Mouse (Mus musculus): ENCODE data around the gene Polg. TPM values are rescaled to one million over a fixed set of nuclear protein-coding genes. Genes with fewer than 3 reads are reported as not detected.

Polg gene
- total and polyA plus RNA-seq, 3 experiments = 53.1 to 116 (median 62.1) TPM

GRCm38 (mm10) chr7:79471436-79471835, 5.3 kb upstream of the Polg start:
- peaks cover 3 to 35% of the 10 kb centered on the region in 2 experiments for H3K4me1 ChIP-seq (ENCODE audit: control insufficient read depth in 1 of 2, insufficient read depth in 2 of 2)
- TF ChIP-seq RAD21 (IDR thresholded peaks at IDR 0.05; ENCODE audit: low read depth, low read length) (peak; percentile 62), SMC3 (IDR thresholded peaks at IDR 0.05; ENCODE audit: low read depth, low read length) (peak; percentile 60), GABPA (IDR thresholded peaks at IDR 0.05; ENCODE audit: insufficient replicate concordance, low read depth, low read length) (no peak), MYC (IDR thresholded peaks at IDR 0.05; ENCODE audit: low read depth, low read length) (peak; percentile 96), ZNF384 (IDR thresholded peaks at IDR 0.05; ENCODE audit: low read depth, low read length) (0 out of 2 replicates have a peak, but pooled peaks have one; percentile 8), IRF4 (IDR thresholded peaks at IDR 0.05; ENCODE audit: low read depth, low read length) (peak; percentile 22; the same call in 1 of the 2 replicates), SIN3A (IDR thresholded peaks at IDR 0.05; ENCODE audit: low read length) (peak; percentile 56), MXI1 (IDR thresholded peaks at IDR 0.05; ENCODE audit: low read depth, low read length) (peak; percentile 56; the same call in 1 of the 2 replicates), MAX (IDR thresholded peaks at IDR 0.05; ENCODE audit: low read length) (peak; percentile 74), JUND (conservative IDR thresholded peaks at IDR 0.05; ENCODE audit: low read depth, low read length) (no peak), MEF2A (IDR thresholded peaks at IDR 0.05; ENCODE audit: borderline replicate concordance, low read depth, low read length) (0 out of 2 replicates have a peak, but pooled peaks have one; percentile 37), CTCF (conservative IDR thresholded peaks at IDR 0.05 in 1 of 2, IDR thresholded peaks at IDR 0.05 in 1 of 2; ENCODE audit: low read depth in 2 of 2, low read length in 2 of 2) (peak; percentile 21 to 71; a peak in 3 of 4 replicates), NRF1 (IDR thresholded peaks at IDR 0.05; ENCODE audit: low read depth, low read length) (no peak)
- dilution Hi-C loops (cut with MboI; ENCODE audit: extremely low pct_ligation_motif_present, extremely low pct_unique_long_range_greater_than_20kb, low sequenced_read_pairs) = no loop called here
- in situ Hi-C loops (cut with MboI; ENCODE audit: low pct_ligation_motif_present, low pct_unique_long_range_greater_than_20kb, low sequenced_read_pairs) = loop anchor here (25.0 kb wide), 1 partner anchor 209 kb away; the partner anchor contains the start of gene Abhd2
- H3K79me2 ChIP-seq (replicated peaks; ENCODE audit: control insufficient read depth, extremely low read depth, insufficient read depth, poor library complexity, severe bottlenecking) = no peaks in the 10 kb centered on the region
- H3K4me2 ChIP-seq (ENCODE audit: insufficient read depth, low read depth, poor library complexity, severe bottlenecking) = peak overlapping the region; percentile 22; the same call in 1 of the 2 replicates
- no peak overlapping the region for H3K9ac ChIP-seq (ENCODE audit: insufficient read depth, low read depth)
- peaks cover 2% of the 10 kb centered on the region for H3K9me3 ChIP-seq (replicated peaks; ENCODE audit: low read length)
- no peaks in the 10 kb centered on the region for H3K36me3 ChIP-seq (replicated peaks in 1 of 2; ENCODE audit: control insufficient read depth in 1 of 2, insufficient read depth in 1 of 2, low read length in 1 of 2)
- peaks cover 5% of the 10 kb centered on the region for H3K27me3 ChIP-seq (replicated peaks)
- H3K4me3 ChIP-seq (replicated peaks in 1 of 3; ENCODE audit: low read depth in 2 of 3, low read length in 2 of 3, poor library complexity in 1 of 3) = no peak overlapping the region
- no peak overlapping the region for H3K27ac ChIP-seq (ENCODE audit: insufficient read depth, low read depth)
- peak; percentile 53 for DNase-seq (ENCODE audit: extremely low read depth)

- Histone ChIP-seq H3K36me3 (replicated peaks in 1 of 2; ENCODE audit: control insufficient read depth in 1 of 2, insufficient read depth in 1 of 2, low read length in 1 of 2) (no peaks in the 10 kb centered on the region), H3K4me1 (ENCODE audit: control insufficient read depth in 1 of 2, insufficient read depth in 2 of 2) (peaks cover 3 to 36% of the 10 kb centered on the region in 2 experiments), H3K9me3 (replicated peaks; ENCODE audit: low read length) (peaks cover 2% of the 10 kb centered on the region), H3K79me2 (replicated peaks; ENCODE audit: control insufficient read depth, extremely low read depth, insufficient read depth, poor library complexity, severe bottlenecking) (no peaks in the 10 kb centered on the region), H3K9ac (ENCODE audit: insufficient read depth, low read depth) (no peak overlapping the region), H3K27ac (ENCODE audit: insufficient read depth, low read depth) (no peak overlapping the region), H3K4me3 (replicated peaks in 1 of 3; ENCODE audit: low read depth in 2 of 3, low read length in 2 of 3, poor library complexity in 1 of 3) (no peak overlapping the region), H3K4me2 (ENCODE audit: insufficient read depth, low read depth, poor library complexity, severe bottlenecking) (peak overlapping the region; percentile 22; the same call in 1 of the 2 replicates), H3K27me3 (replicated peaks) (peaks cover 2% of the 10 kb centered on the region)
- peak; percentile 91 for TF ChIP-seq ZNF384 (IDR thresholded peaks at IDR 0.05; ENCODE audit: low read depth, low read length)
- TF ChIP-seq KAT2A (IDR thresholded peaks at IDR 0.05; ENCODE audit: insufficient replicate concordance, low read length) = no peak
- no peak for TF ChIP-seq NELFE (IDR thresholded peaks at IDR 0.05; ENCODE audit: low read depth, low read length)
- no peak for TF ChIP-seq TCF12 (IDR thresholded peaks at IDR 0.05; ENCODE audit: low read depth, low read length)
- dilution Hi-C loops (cut with MboI; ENCODE audit: extremely low pct_ligation_motif_present, extremely low pct_unique_long_range_greater_than_20kb, low sequenced_read_pairs) = no loop called here
- peak; percentile 66 for DNase-seq (ENCODE audit: extremely low read depth)
- in situ Hi-C loops (cut with MboI; ENCODE audit: low pct_ligation_motif_present, low pct_unique_long_range_greater_than_20kb, low sequenced_read_pairs) = loop anchor here (25.0 kb wide), 1 partner anchor 208 kb away; the partner anchor contains the start of gene Abhd2
These were observed 4.6 kb upstream of the Polg start for GRCm38 (mm10) chr7:79470718-79471117.

Measured in CH12.LX (cell line).